Mouse (Mus musculus): Measurements from ENCODE around the gene Muc5b. TPM values are rescaled to one million over a fixed set of nuclear protein-coding genes. Genes with fewer than 3 reads are reported as not detected.
A peak's percentile ranks its signal among the peaks of the same experiment; 100 is the strongest.

Gene Muc5b
- total and polyA plus RNA-seq, 3 experiments: 0.01 TPM; not detected in 2

DNA sequence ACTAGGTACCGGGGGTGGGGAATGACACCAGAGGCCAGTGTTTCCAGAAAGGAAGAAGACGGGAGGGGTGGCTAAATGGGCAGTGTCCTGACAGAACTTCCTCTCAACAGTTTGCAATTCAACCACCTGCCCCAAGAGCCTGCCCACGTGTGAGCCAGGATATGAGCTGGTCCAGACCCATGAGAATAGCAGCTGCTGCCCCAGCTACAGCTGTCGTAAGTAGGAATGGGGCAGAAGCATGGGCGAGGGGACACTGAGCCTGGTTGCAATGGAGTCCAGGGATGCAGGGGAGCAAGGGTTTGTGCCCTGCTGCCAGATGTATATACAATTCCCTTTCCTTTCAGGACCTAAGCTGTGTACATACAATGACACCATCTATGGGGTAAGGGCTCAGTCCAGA, 30.8 kb downstream of the Muc5b start:
- Histone ChIP-seq H3K9ac (ENCODE audit: control insufficient read depth, low read depth, low read length, poor library complexity, severe bottlenecking) (no peak overlapping the region), H3K4me3 (ENCODE audit: control insufficient read depth in 1 of 2, insufficient read depth in 1 of 2, low read depth in 2 of 2, low read length in 2 of 2) (no peak overlapping the region), H3K4me1 (ENCODE audit: control insufficient read depth in 1 of 2, insufficient read depth in 2 of 2, low read length in 2 of 2) (no peaks in the 10 kb centered on the region), H3K36me3 (ENCODE audit: control insufficient read depth in 1 of 2, insufficient read depth in 2 of 2, low read length in 2 of 2) (no peaks in the 10 kb centered on the region), H3K27me3 (ENCODE audit: control insufficient read depth in 1 of 2, insufficient read depth in 2 of 2, low read length in 2 of 2) (no peaks in the 10 kb centered on the region), H3K27ac (ENCODE audit: control insufficient read depth, low read depth, low read length) (no peak overlapping the region), H3K79me2 (ENCODE audit: control insufficient read depth, insufficient read depth, low read length, poor library complexity) (no peaks in the 10 kb centered on the region), H3K9me3 (replicated peaks; ENCODE audit: insufficient read depth, low read length) (no peaks in the 10 kb centered on the region)
- DNase-seq (ENCODE audit: low read depth, low spot score): no peak
- TF ChIP-seq POLR2A (IDR thresholded peaks at IDR 0.05; ENCODE audit: control insufficient read depth in 1 of 2, insufficient read depth in 1 of 2, low read depth in 1 of 2, low read length in 2 of 2, poor library complexity in 1 of 2) (no peak), CTCF (IDR thresholded peaks at IDR 0.05 in 2 of 3, conservative IDR thresholded peaks at IDR 0.05 in 1 of 3; ENCODE audit: control insufficient read depth in 1 of 3, insufficient read depth in 1 of 3, low read depth in 2 of 3, low read length in 3 of 3, poor library complexity in 1 of 3, severe bottlenecking in 1 of 3) (no peak), EP300 (IDR thresholded peaks at IDR 0.05; ENCODE audit: low read depth in 1 of 2, low read length in 2 of 2) (no peak), ELF1 (IDR thresholded peaks at IDR 0.05; ENCODE audit: low read depth, low read length) (no peak), KAT2A (conservative IDR thresholded peaks at IDR 0.05; ENCODE audit: low read depth, low read length) (no peak), RAD21 (IDR thresholded peaks at IDR 0.05; ENCODE audit: low read depth, low read length) (no peak), POLR2AphosphoS5 (IDR thresholded peaks at IDR 0.05; ENCODE audit: borderline replicate concordance, low read depth, low read length) (no peak), ZNF384 (IDR thresholded peaks at IDR 0.05; ENCODE audit: low read depth, low read length) (no peak), MYB (IDR thresholded peaks at IDR 0.05; ENCODE audit: low read depth, low read length) (no peak)

DNA sequence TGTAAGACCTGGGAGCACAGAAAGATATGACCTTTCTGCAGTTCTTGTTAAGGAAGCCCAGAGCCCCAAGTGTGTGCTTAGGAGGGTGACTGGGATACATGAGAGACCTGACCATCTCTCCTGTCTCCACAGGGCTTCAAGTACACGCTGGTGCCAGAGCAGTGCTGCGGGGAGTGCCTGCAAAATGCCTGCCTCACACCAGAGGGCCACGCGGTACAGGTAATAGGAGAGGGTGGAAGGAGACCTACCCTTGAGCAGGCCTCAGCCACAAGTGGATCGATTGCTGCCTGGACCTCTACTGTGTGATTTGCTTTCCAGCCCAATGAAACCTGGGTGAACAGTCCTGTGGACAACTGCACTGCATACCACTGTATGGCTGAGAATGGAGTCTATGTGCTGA, 31.7 kb downstream of the Muc5b start:
- no peaks in the 10 kb centered on the region for H3K36me3 ChIP-seq (ENCODE audit: control insufficient read depth in 1 of 2, insufficient read depth in 2 of 2, low read length in 2 of 2)
- no peak for DNase-seq (ENCODE audit: low read depth, low spot score)
- no peaks in the 10 kb centered on the region for H3K4me1 ChIP-seq (ENCODE audit: control insufficient read depth in 1 of 2, insufficient read depth in 2 of 2, low read length in 2 of 2)
- no peaks in the 10 kb centered on the region for H3K79me2 ChIP-seq (ENCODE audit: control insufficient read depth, insufficient read depth, low read length, poor library complexity)
- H3K4me3 ChIP-seq (ENCODE audit: control insufficient read depth in 1 of 2, insufficient read depth in 1 of 2, low read depth in 2 of 2, low read length in 2 of 2): no peak overlapping the region
- H3K27me3 ChIP-seq (ENCODE audit: control insufficient read depth in 1 of 2, insufficient read depth in 2 of 2, low read length in 2 of 2): no peaks in the 10 kb centered on the region
- H3K27ac ChIP-seq (ENCODE audit: control insufficient read depth, low read depth, low read length): no peak overlapping the region
- H3K9me3 ChIP-seq (replicated peaks; ENCODE audit: insufficient read depth, low read length): no peaks in the 10 kb centered on the region
- H3K9ac ChIP-seq (ENCODE audit: control insufficient read depth, low read depth, low read length, poor library complexity, severe bottlenecking): no peak overlapping the region
- TF ChIP-seq RAD21 (IDR thresholded peaks at IDR 0.05; ENCODE audit: low read depth, low read length) (peak; percentile 8), POLR2AphosphoS2 (IDR thresholded peaks at IDR 0.05; ENCODE audit: low read length) (no peak), CTCF (IDR thresholded peaks at IDR 0.05 in 2 of 3, conservative IDR thresholded peaks at IDR 0.05 in 1 of 3; ENCODE audit: control insufficient read depth in 1 of 3, insufficient read depth in 1 of 3, low read depth in 2 of 3, low read length in 3 of 3, poor library complexity in 1 of 3, severe bottlenecking in 1 of 3) (0 out of 6 replicates have a peak, but pooled peaks of 2 of the 3 experiments have one; percentile 3 to 16), MEF2A (IDR thresholded peaks at IDR 0.05; ENCODE audit: extremely low read depth, insufficient replicate concordance, low read depth, low read length, poor library complexity, severe bottlenecking) (no peak)

DNA sequence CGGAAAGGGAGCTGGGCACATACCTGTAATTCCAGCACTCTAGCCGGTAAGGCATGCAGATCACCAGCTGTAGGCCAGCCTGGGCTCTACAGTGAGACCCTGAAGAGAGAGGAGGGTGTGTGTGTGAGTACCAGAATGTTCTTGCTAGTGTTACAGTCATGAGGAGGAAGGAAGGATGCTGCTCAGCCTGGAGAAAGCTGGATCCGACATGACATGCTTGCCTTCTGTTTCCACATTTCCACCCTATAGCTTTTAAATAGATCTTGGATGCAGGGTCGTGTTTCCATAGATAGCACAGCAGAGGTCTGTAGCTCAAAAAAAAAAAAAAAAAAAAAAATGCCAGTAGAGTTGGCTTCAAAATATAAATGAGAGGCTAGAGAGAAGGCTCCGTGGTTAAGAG, 36.0 kb downstream of the Muc5b start:
- no peak for DNase-seq (ENCODE audit: low read depth, low spot score)
- Histone ChIP-seq H3K27me3 (ENCODE audit: control insufficient read depth in 1 of 2, insufficient read depth in 2 of 2, low read length in 2 of 2) (no peaks in the 10 kb centered on the region), H3K9ac (ENCODE audit: control insufficient read depth, low read depth, low read length, poor library complexity, severe bottlenecking) (no peak overlapping the region), H3K27ac (ENCODE audit: control insufficient read depth, low read depth, low read length) (no peak overlapping the region), H3K9me3 (replicated peaks; ENCODE audit: insufficient read depth, low read length) (no peaks in the 10 kb centered on the region), H3K36me3 (ENCODE audit: control insufficient read depth in 1 of 2, insufficient read depth in 2 of 2, low read length in 2 of 2) (no peaks in the 10 kb centered on the region), H3K4me3 (ENCODE audit: control insufficient read depth in 1 of 2, insufficient read depth in 1 of 2, low read depth in 2 of 2, low read length in 2 of 2) (no peak overlapping the region), H3K79me2 (ENCODE audit: control insufficient read depth, insufficient read depth, low read length, poor library complexity) (no peaks in the 10 kb centered on the region), H3K4me1 (ENCODE audit: control insufficient read depth in 1 of 2, insufficient read depth in 2 of 2, low read length in 2 of 2) (no peaks in the 10 kb centered on the region)
- TF ChIP-seq GABPA (IDR thresholded peaks at IDR 0.05; ENCODE audit: low read depth, low read length) (no peak), E2F4 (IDR thresholded peaks at IDR 0.05; ENCODE audit: borderline replicate concordance, low read depth, low read length) (no peak), MXI1 (IDR thresholded peaks at IDR 0.05; ENCODE audit: low read depth, low read length) (no peak), EP300 (IDR thresholded peaks at IDR 0.05; ENCODE audit: low read depth in 1 of 2, low read length in 2 of 2) (no peak), USF2 (IDR thresholded peaks at IDR 0.05; ENCODE audit: borderline replicate concordance in 1 of 2, insufficient read depth in 1 of 2, low read depth in 1 of 2, low read length in 2 of 2) (no peak), HCFC1 (IDR thresholded peaks at IDR 0.05; ENCODE audit: low read depth, low read length) (no peak)
